Mouse (Mus musculus) myocyte (in vitro differentiated cells): ENCODE measurements around the gene Gpx1.

ENCODE experiments used
- POLR2A ChIP-seq: IDR thresholded peaks from one replicate; pipeline ENCODE4 v1.6.1; 2011; ENCODE audit warnings: low read depth, mild to moderate bottlenecking, control low read depth, moderate library complexity; ENCODE audit not compliant: insufficient read length
- USF1 ChIP-seq: IDR thresholded peaks from one replicate; pipeline ENCODE4 v1.6.1; 2011; ENCODE audit warnings: low read depth, mild to moderate bottlenecking, control low read depth, moderate library complexity

DNA sequence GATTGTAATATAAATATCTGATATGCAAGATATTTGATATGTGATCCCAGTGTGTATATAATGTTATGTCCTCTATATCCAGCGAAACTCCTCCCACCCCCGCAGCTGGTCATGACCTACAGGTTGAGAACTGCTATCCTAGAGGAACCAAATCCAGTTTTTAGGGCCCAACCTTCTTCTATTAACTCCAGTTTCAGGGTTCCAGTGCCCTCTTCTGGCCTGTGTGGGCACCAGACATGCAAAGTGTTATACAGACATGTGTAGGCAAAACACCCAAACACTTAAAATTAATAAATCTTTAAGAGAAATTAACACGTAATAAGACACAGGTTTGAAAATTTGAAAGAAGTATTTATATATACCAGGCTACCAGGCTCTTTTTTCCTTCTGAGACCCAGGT, 21.1 kb upstream of the Gpx1 start:
- TF ChIP-seq USF1 (no peak), POLR2A (no peak)
